Mouse (Mus musculus): ENCODE data around the gene St6gal2. TPM values are rescaled to one million over a fixed set of nuclear protein-coding genes. Genes with fewer than 3 reads are reported as not detected.

The St6gal2 gene
- polyA plus RNA-seq, 1 experiment = not detected

DNA sequence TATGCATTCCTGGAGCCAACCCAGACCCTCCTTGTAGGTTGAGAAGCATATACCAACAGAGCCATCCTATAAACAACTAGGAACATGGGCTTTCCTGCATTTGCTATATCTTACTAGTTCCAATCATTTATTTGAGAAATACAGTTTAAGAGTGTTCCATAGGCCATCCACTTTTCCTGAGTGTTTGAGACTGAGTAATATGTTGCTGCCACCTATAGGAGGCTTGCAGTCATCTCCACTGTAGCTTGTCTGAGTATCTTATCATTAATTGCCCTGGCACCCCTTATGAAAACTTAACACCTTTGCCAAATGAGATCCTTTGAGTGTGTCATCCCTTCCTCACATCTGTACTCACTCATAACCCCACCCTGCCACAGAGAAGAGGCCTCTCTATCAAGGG lies 32.2 kb downstream of the St6gal2 start:
- Histone ChIP-seq H3K36me3 (ENCODE audit: control insufficient read depth, insufficient read depth) (no peaks in the 10 kb centered on the region), H3K79me2 (ENCODE audit: control insufficient read depth, insufficient read depth) (no peaks in the 10 kb centered on the region), H3ac (ENCODE audit: control insufficient read depth, insufficient read length, low read depth) (no peak overlapping the region), H3K27me3 (ENCODE audit: control insufficient read depth, insufficient read depth, insufficient read length) (no peaks in the 10 kb centered on the region), H3K79me3 (ENCODE audit: low read depth) (no peaks in the 10 kb centered on the region), H3K4me3 (ENCODE audit: insufficient read depth, poor library complexity, severe bottlenecking) (no peak overlapping the region)
- TF ChIP-seq CEBPB (IDR thresholded peaks at IDR 0.05; ENCODE audit: low read depth) (no peak), FOSL1 (IDR thresholded peaks at IDR 0.05; ENCODE audit: insufficient read depth, low read length, poor library complexity, severe bottlenecking) (no peak), MYOD1 (IDR thresholded peaks at IDR 0.05; ENCODE audit: control insufficient read depth, insufficient read length, low read depth) (no peak)

- H3K27me3 ChIP-seq (ENCODE audit: control insufficient read depth, insufficient read depth, insufficient read length) = no peaks in the 10 kb centered on the region
- H3K79me2 ChIP-seq (ENCODE audit: control insufficient read depth, insufficient read depth) = no peaks in the 10 kb centered on the region
- TF ChIP-seq USF1 (IDR thresholded peaks at IDR 0.05; ENCODE audit: low read depth) = no peak
- no peak for TF ChIP-seq MAX (IDR thresholded peaks at IDR 0.05)
- no peak for TF ChIP-seq FOSL1 (IDR thresholded peaks at IDR 0.05; ENCODE audit: insufficient read depth, low read length, poor library complexity, severe bottlenecking)
- no peaks in the 10 kb centered on the region for H3K36me3 ChIP-seq (ENCODE audit: control insufficient read depth, insufficient read depth)
- H3K4me3 ChIP-seq (ENCODE audit: insufficient read depth, poor library complexity, severe bottlenecking) = no peak overlapping the region
- no peaks in the 10 kb centered on the region for H3K79me3 ChIP-seq (ENCODE audit: low read depth)
- no peak overlapping the region for H3ac ChIP-seq (ENCODE audit: control insufficient read depth, insufficient read length, low read depth)
Observed at GRCm38 (mm10) chr17:55479367-55479766, 34.2 kb downstream of the St6gal2 start.

DNA sequence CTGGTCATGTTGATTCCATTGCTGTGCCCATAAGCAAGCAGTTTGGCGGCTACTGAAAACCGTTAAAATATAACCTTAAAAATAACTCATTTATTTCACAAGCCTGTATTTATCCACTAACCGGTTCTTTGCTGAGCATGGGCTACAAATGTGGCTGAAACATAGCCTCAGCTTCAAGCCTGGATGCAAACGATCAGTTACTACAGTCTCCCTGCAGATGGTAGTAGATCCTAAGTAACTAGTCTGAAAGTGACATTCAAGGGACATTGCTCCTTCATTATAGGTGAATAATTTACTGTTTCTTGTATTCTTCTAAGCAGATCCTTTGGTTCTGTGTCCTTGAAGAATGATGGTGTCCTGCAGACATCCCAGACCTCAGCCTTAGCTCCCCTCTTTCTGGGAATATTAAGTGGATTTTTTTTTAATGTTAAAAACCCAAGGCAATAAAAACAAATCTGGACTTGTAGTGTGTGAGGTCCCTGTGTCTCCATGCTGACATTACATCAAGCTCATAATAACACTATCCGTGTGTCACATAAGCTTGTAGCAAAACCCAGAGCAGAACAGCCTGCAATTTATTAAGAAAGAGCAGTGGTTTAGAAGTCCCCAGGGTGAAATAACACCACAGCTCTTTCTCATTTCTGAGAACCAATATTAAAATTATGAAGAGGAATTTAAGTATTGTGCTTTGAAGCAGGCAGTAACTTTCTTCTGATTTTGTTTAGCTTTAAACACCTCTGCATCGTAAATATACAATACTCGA lies 39.1 kb downstream of the St6gal2 start:
- H3ac ChIP-seq (ENCODE audit: control insufficient read depth, insufficient read length, low read depth) = no peak overlapping the region
- no peak for TF ChIP-seq CTCF (IDR thresholded peaks at IDR 0.05; ENCODE audit: control insufficient read depth, insufficient read depth, insufficient read length)
- TF ChIP-seq FOSL1 (IDR thresholded peaks at IDR 0.05; ENCODE audit: insufficient read depth, low read length, poor library complexity, severe bottlenecking) = no peak
- TF ChIP-seq USF1 (IDR thresholded peaks at IDR 0.05; ENCODE audit: low read depth) = no peak
- no peak for TF ChIP-seq CEBPB (IDR thresholded peaks at IDR 0.05; ENCODE audit: low read depth)
- TF ChIP-seq MYOD1 (IDR thresholded peaks at IDR 0.05; ENCODE audit: control insufficient read depth, insufficient read length, low read depth) = no peak
- no peak for TF ChIP-seq MAX (IDR thresholded peaks at IDR 0.05)
- no peak for TF ChIP-seq MYOG (IDR thresholded peaks at IDR 0.05; ENCODE audit: control insufficient read depth, extremely low read depth, insufficient read length)
- H3K36me3 ChIP-seq (ENCODE audit: control insufficient read depth, insufficient read depth) = no peaks in the 10 kb centered on the region
- H3K79me2 ChIP-seq (ENCODE audit: control insufficient read depth, insufficient read depth) = no peaks in the 10 kb centered on the region
- no peaks in the 10 kb centered on the region for H3K79me3 ChIP-seq (ENCODE audit: low read depth)
- no peaks in the 10 kb centered on the region for H3K27me3 ChIP-seq (ENCODE audit: control insufficient read depth, insufficient read depth, insufficient read length)
- no peak overlapping the region for H3K4me3 ChIP-seq (ENCODE audit: insufficient read depth, poor library complexity, severe bottlenecking)

DNA sequence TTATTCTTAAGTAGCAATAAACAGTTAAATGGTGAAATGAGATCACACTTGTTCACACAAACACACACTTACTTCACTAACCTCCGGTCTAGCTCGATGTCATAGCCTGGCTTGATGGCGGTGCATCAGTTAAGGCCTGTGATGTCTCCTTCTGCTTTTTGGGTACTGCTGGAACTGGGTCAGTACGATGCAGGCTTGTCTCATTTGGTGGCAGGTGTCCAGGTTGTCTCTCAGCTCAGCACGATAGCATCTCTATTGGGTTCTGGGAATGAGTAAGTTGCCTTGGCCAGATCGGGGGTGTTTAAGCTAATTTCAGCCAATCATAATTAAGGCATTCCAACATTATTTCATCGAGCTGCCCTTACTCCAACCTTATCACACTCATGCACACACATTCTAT lies 86.7 kb downstream of the St6gal2 start:
- Histone ChIP-seq H3K79me3 (ENCODE audit: low read depth) (no peaks in the 10 kb centered on the region), H3K36me3 (ENCODE audit: control insufficient read depth, insufficient read depth) (no peaks in the 10 kb centered on the region), H3K27me3 (ENCODE audit: control insufficient read depth, insufficient read depth, insufficient read length) (no peaks in the 10 kb centered on the region), H3K79me2 (ENCODE audit: control insufficient read depth, insufficient read depth) (no peaks in the 10 kb centered on the region), H3K4me3 (ENCODE audit: insufficient read depth, poor library complexity, severe bottlenecking) (no peak overlapping the region), H3ac (ENCODE audit: control insufficient read depth, insufficient read length, low read depth) (no peak overlapping the region)
- TF ChIP-seq MAX (IDR thresholded peaks at IDR 0.05) = no peak
- no peak for TF ChIP-seq CTCF (IDR thresholded peaks at IDR 0.05; ENCODE audit: control insufficient read depth, insufficient read depth, insufficient read length)
- no peak for TF ChIP-seq FOSL1 (IDR thresholded peaks at IDR 0.05; ENCODE audit: insufficient read depth, low read length, poor library complexity, severe bottlenecking)
- TF ChIP-seq CEBPB (IDR thresholded peaks at IDR 0.05; ENCODE audit: low read depth) = no peak

GRCm38 (mm10) chr17:55548476-55548875 lies 103.3 kb downstream of the St6gal2 start:
- Histone ChIP-seq H3K27me3 (ENCODE audit: control insufficient read depth, insufficient read depth, insufficient read length) (no peaks in the 10 kb centered on the region), H3K36me3 (ENCODE audit: control insufficient read depth, insufficient read depth) (no peaks in the 10 kb centered on the region), H3K79me3 (ENCODE audit: low read depth) (no peaks in the 10 kb centered on the region), H3ac (ENCODE audit: control insufficient read depth, insufficient read length, low read depth) (no peak overlapping the region), H3K4me3 (ENCODE audit: insufficient read depth, poor library complexity, severe bottlenecking) (no peak overlapping the region), H3K79me2 (ENCODE audit: control insufficient read depth, insufficient read depth) (no peaks in the 10 kb centered on the region)
- TF ChIP-seq USF1 (IDR thresholded peaks at IDR 0.05; ENCODE audit: low read depth) (no peak), MYOD1 (IDR thresholded peaks at IDR 0.05; ENCODE audit: control insufficient read depth, insufficient read length, low read depth) (no peak), MAX (IDR thresholded peaks at IDR 0.05) (no peak), FOSL1 (IDR thresholded peaks at IDR 0.05; ENCODE audit: insufficient read depth, low read length, poor library complexity, severe bottlenecking) (no peak), CEBPB (IDR thresholded peaks at IDR 0.05; ENCODE audit: low read depth) (no peak)

DNA sequence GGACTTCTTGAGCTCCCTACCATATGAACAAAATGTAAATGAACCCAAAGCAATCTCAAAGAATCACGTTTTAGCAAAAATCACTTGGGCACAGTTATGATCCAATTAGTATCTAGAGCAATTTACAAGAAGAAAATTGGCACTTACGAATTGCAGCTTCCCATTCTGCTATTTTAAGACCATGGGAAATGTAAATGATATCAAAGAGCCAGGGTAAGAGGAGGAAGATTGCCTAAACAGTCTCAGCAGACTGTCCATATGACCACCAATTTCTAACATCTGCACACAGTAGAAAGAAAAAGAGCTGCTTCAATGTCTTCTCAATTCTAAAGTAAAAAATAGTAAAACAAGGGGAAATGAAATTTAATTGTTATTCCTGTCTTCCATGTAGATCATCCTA lies 116.6 kb downstream of the St6gal2 start:
- H3ac ChIP-seq (ENCODE audit: control insufficient read depth, insufficient read length, low read depth) = no peak overlapping the region
- no peaks in the 10 kb centered on the region for H3K79me3 ChIP-seq (ENCODE audit: low read depth)
- no peaks in the 10 kb centered on the region for H3K36me3 ChIP-seq (ENCODE audit: control insufficient read depth, insufficient read depth)
- TF ChIP-seq CTCF (IDR thresholded peaks at IDR 0.05; ENCODE audit: control insufficient read depth, insufficient read depth, insufficient read length) (no peak), MAX (IDR thresholded peaks at IDR 0.05) (no peak), MYOG (IDR thresholded peaks at IDR 0.05; ENCODE audit: control insufficient read depth, extremely low read depth, insufficient read length) (no peak), CEBPB (IDR thresholded peaks at IDR 0.05; ENCODE audit: low read depth) (no peak), MYOD1 (IDR thresholded peaks at IDR 0.05; ENCODE audit: control insufficient read depth, insufficient read length, low read depth) (no peak), FOSL1 (IDR thresholded peaks at IDR 0.05; ENCODE audit: insufficient read depth, low read length, poor library complexity, severe bottlenecking) (no peak), USF1 (IDR thresholded peaks at IDR 0.05; ENCODE audit: low read depth) (no peak)
- no peaks in the 10 kb centered on the region for H3K27me3 ChIP-seq (ENCODE audit: control insufficient read depth, insufficient read depth, insufficient read length)
- H3K4me3 ChIP-seq (ENCODE audit: insufficient read depth, poor library complexity, severe bottlenecking) = no peak overlapping the region
- no peaks in the 10 kb centered on the region for H3K79me2 ChIP-seq (ENCODE audit: control insufficient read depth, insufficient read depth)

Other genes starting within 250 kb of the St6gal2 start
- not detected for gene Vmn2r118, start 179.8 kb downstream of the St6gal2 start, polyA plus RNA-seq (2012; fragmentation: generic; extraction: Trizol)

Data from C2C12 (cell line).